Mouse (Mus musculus) urinary bladder, postnatal 36 days (tissue): ENCODE results near the gene Mfsd12.

Experiments used
- DNase-seq, 2 experiments: peaks; one replicate each; pipeline ENCODE4 v3.0.0; 2022; ENCODE audit warnings: low spot score in 2 of 2, mixed read lengths in 1 of 2

The Mfsd12 gene

GRCm38 (mm10) chr10:81401521-81402226 is 44.4 kb downstream of the Mfsd12 start:
- peak in 1 of 2 experiments; percentile 67 for DNase-seq

GRCm38 (mm10) chr10:81402227-81402765 is 45.0 kb downstream of the Mfsd12 start:
- DNase-seq, result no peak

GRCm38 (mm10) chr10:81403511-81403910 is 46.2 kb downstream of the Mfsd12 start:
- no peak for DNase-seq

- no peak for DNase-seq
Observed at GRCm38 (mm10) chr10:81404082-81404481, 46.8 kb downstream of the Mfsd12 start.

- DNase-seq, result no peak
Observed at GRCm38 (mm10) chr10:81404720-81405119, 47.4 kb downstream of the Mfsd12 start.

- DNase-seq, result no peak
Observed at GRCm38 (mm10) chr10:81405588-81406201, 48.4 kb downstream of the Mfsd12 start.

- no peak for DNase-seq
Observed at GRCm38 (mm10) chr10:81406504-81407440, 49.5 kb downstream of the Mfsd12 start.

- DNase-seq, result peak; percentile 78 to 79
Observed at GRCm38 (mm10) chr10:81407539-81408423, 50.5 kb downstream of the Mfsd12 start.

GRCm38 (mm10) chr10:81408424-81408729 is 51.1 kb downstream of the Mfsd12 start:
- DNase-seq, result no peak

- peak; percentile 68 to 82 for DNase-seq
Observed at GRCm38 (mm10) chr10:81408871-81409291, 51.6 kb downstream of the Mfsd12 start.

GRCm38 (mm10) chr10:81409330-81409729 is 52.0 kb downstream of the Mfsd12 start:
- DNase-seq, result no peak

GRCm38 (mm10) chr10:81410350-81410749 is 53.1 kb downstream of the Mfsd12 start:
- no peak for DNase-seq

- DNase-seq, result no peak
Observed at GRCm38 (mm10) chr10:81410981-81411380, 53.7 kb downstream of the Mfsd12 start.

- DNase-seq, result peak; percentile 56 to 86
Observed at GRCm38 (mm10) chr10:81411471-81412400, 54.4 kb downstream of the Mfsd12 start.

GRCm38 (mm10) chr10:81412586-81413309 is 55.5 kb downstream of the Mfsd12 start:
- no peak for DNase-seq

GRCm38 (mm10) chr10:81413310-81414261 is 56.3 kb downstream of the Mfsd12 start:
- DNase-seq, result peak; percentile 74 to 89

GRCm38 (mm10) chr10:81414682-81415081 is 57.4 kb downstream of the Mfsd12 start:
- DNase-seq, result no peak

GRCm38 (mm10) chr10:81415146-81415545 is 57.9 kb downstream of the Mfsd12 start:
- no peak for DNase-seq
